14 mouse cellular contexts compared by ENCODE assay signal in the genomic region with DNA sequence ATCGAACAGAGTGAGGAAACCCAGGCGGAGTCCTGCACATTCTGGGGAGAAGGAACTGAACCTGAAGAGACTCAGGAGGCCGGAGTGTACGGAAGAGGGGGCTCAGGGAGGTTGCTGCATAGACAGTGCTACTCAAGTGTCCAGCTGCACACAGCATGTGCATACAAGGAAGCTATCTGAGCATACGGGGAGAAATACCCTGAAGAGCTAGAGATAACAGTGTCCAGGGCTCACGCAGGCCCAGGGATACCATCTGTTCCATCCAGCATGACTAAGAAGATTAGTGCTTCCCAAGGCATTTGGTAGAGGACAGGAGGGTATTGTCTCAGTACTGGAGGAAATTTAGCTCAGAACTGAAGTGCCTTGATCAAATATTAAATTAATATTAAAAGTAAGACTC. TPM values are rescaled to one million over a fixed set of nuclear protein-coding genes. Genes with fewer than 3 reads are reported as not detected.
A peak's percentile ranks its signal among the peaks of the same experiment; 100 is the strongest.
DNase-seq lines count a peak whose midpoint lies in the region; ATAC-seq and TF ChIP-seq lines count a peak whose summit lies in the region.
"Had no signal": no experiment of that assay in that cellular context is flagged by ENCODE, and none has a peak within 500 bp of the region (broad histone marks: within the 10 kb centered on the region; RNA-seq: fewer than 3 reads in every experiment).

No protein-coding gene starts in this region.

- ATAC-seq in liver, embryonic 12.5 days = peak; percentile 54; the same call in 1 of the 2 replicates
- 0 out of 2 replicates have a peak, but pooled peaks have one; percentile 38 for ATAC-seq in megakaryocyte-erythroid progenitor cell, adult 5-6 weeks (replicated peaks; ENCODE audit: low FRiP score, low TSS enrichment, poor library complexity, severe bottlenecking)
- ATAC-seq: forebrain, embryonic 13.5 days had no signal

- H3K36me3 ChIP-seq in liver, embryonic 12.5 days = no peaks in the 10 kb centered on the region
- H3K36me3 ChIP-seq in small intestine, adult 2 months (ENCODE audit: control insufficient read depth, insufficient read depth, low read length) = no peaks in the 10 kb centered on the region
- H3K36me3 ChIP-seq: embryonic facial prominence, embryonic 15.5 days; limb, embryonic 13.5 days had no signal

- 56% methylated on average over 6 of the region's 6 CpGs for WGBS in liver, embryonic 12.5 days (ENCODE audit: insufficient replicate concordance)
- WGBS in small intestine, adult 2 months = 70% methylated on average over 6 of the region's 6 CpGs

- H3K9ac ChIP-seq in liver, embryonic 12.5 days = no peak overlapping the region
- H3K9ac ChIP-seq: embryonic facial prominence, embryonic 15.5 days; forebrain, embryonic 13.5 days; limb, embryonic 13.5 days had no signal

- peaks cover 22% of the 10 kb centered on the region; the same call in 1 of the 2 replicates for H3K4me1 ChIP-seq in liver, embryonic 12.5 days
- H3K4me1 ChIP-seq in small intestine, adult 2 months (ENCODE audit: control insufficient read depth, insufficient read depth, insufficient read length, low read length) = peaks cover 17% of the 10 kb centered on the region; the same call in 1 of the 2 replicates
- H3K4me1 ChIP-seq: embryonic facial prominence, embryonic 15.5 days; forebrain, embryonic 13.5 days; limb, embryonic 13.5 days had no signal

- H3K27me3 ChIP-seq in liver, embryonic 12.5 days (replicated peaks) = no peaks in the 10 kb centered on the region
- no peaks in the 10 kb centered on the region for H3K27me3 ChIP-seq in small intestine, adult 2 months (ENCODE audit: control insufficient read depth, insufficient read depth, low read length)
- H3K27me3 ChIP-seq: embryonic facial prominence, embryonic 15.5 days; forebrain, embryonic 13.5 days; limb, embryonic 13.5 days had no signal

- no peak for TF ChIP-seq POLR2A in small intestine, adult 2 months (IDR thresholded peaks at IDR 0.05; ENCODE audit: low read depth, low read length)

- H3K4me3 ChIP-seq in liver, embryonic 12.5 days = no peak overlapping the region
- H3K4me3 ChIP-seq in small intestine, adult 2 months (ENCODE audit: low read depth, low read length) = no peak overlapping the region
- H3K4me3 ChIP-seq: embryonic facial prominence, embryonic 15.5 days; forebrain, embryonic 13.5 days; limb, embryonic 13.5 days had no signal

- DNase-seq in liver = no peak
- DNase-seq in cerebellum, postnatal 14 days = peak; percentile 34 to 52
- DNase-seq in c-Kit-positive CD71-positive TER-119-positive erythroid progenitor cells, embryonic 14.5 days (ENCODE audit: low spot score) = no peak
- no peak for DNase-seq in right cerebral cortex, postnatal 14 days
- DNase-seq: adrenal gland, postnatal 10 days; gastrocnemius, postnatal 10 days; layer of hippocampus, postnatal 36 days; lung, postnatal 36 days had no signal

- no peaks in the 10 kb centered on the region for H3K9me3 ChIP-seq in liver, embryonic 12.5 days (replicated peaks)
- H3K9me3 ChIP-seq: embryonic facial prominence, embryonic 15.5 days; forebrain, embryonic 13.5 days; limb, embryonic 13.5 days had no signal

- TF ChIP-seq CTCF in small intestine, adult 2 months (IDR thresholded peaks at IDR 0.05; ENCODE audit: extremely low read depth, insufficient read length, insufficient replicate concordance, low read depth, low read length) = no peak

- H3K27ac ChIP-seq in liver, embryonic 12.5 days = no peak overlapping the region
- H3K27ac ChIP-seq in small intestine, adult 2 months (ENCODE audit: insufficient read depth, low read depth, low read length) = peak overlapping the region; percentile 10; the same call in 1 of the 2 replicates
- H3K27ac ChIP-seq: embryonic facial prominence, embryonic 15.5 days; forebrain, embryonic 13.5 days; limb, embryonic 13.5 days had no signal

- H3K4me2 ChIP-seq in liver, embryonic 12.5 days = no peak overlapping the region
- H3K4me2 ChIP-seq: embryonic facial prominence, embryonic 15.5 days; forebrain, embryonic 13.5 days; limb, embryonic 13.5 days had no signal

RNA-seq across cellular contexts. Expression of gene Ahcy, which starts 29.3 kb away (rescaled TPM):
- 65.4 and 67.1 TPM in 2 replicates for polyA plus RNA-seq in liver, embryonic 12.5 days (2016; fragmentation: Nextera tagmentation; extraction: Ambion mirVana)
- total RNA-seq in megakaryocyte-erythroid progenitor cell, adult 5-6 weeks (2014; fragmentation: Nextera tagmentation) = 190 and 191 TPM in 2 replicates
- 97.0 and 141 TPM in 2 replicates for total RNA-seq in megakaryocyte-erythroid progenitor cell, adult 5-6 weeks (2017)
- 76.5 and 98.7 TPM in 2 replicates for polyA plus RNA-seq in small intestine, adult 2 months (2012; rRNA removed)

RNA-seq across cellular contexts. Expression of gene Itch, which starts 29.7 kb away (rescaled TPM):
- polyA plus RNA-seq in liver, embryonic 12.5 days (2016; fragmentation: Nextera tagmentation; extraction: Ambion mirVana) = 25.3 and 25.9 TPM in 2 replicates
- 30.4 and 39.4 TPM in 2 replicates for total RNA-seq in megakaryocyte-erythroid progenitor cell, adult 5-6 weeks (2014; fragmentation: Nextera tagmentation)
- total RNA-seq in megakaryocyte-erythroid progenitor cell, adult 5-6 weeks (2017) = 41.1 and 47.2 TPM in 2 replicates
- polyA plus RNA-seq in small intestine, adult 2 months (2012; rRNA removed) = 2.6 and 9.6 TPM in 2 replicates

Comparison
In these comparisons a context has a peak if more than half of its experiments do, and no peak if none do; other contexts are left out.
1. DNase-seq: peak in cerebellum, postnatal 14 days (2 of 2); none in liver (single experiment), c-Kit-positive CD71-positive TER-119-positive erythroid progenitor cells, embryonic 14.5 days (single experiment) and right cerebral cortex, postnatal 14 days (single experiment).